Mouse (Mus musculus) gastrocnemius, postnatal 36 days (tissue): ENCODE measurements around the gene Atg101. TPM values are rescaled to one million over a fixed set of nuclear protein-coding genes. Genes with fewer than 3 reads are reported as not detected.

Experiments
- DNase-seq, 2 experiments: peaks; one replicate each; pipeline ENCODE4 v3.0.0; 2022
- intact Hi-C: fragments of 180-260 bp; cut with DNase I; formaldehyde crosslinking; loops from one replicate; pipeline ENCODE4 v1.15.1; 2025
- total RNA-seq, 2 experiments: library from RNA; stranded (reverse); gene quantifications; 2 replicates each; pipeline ENCODE4 v1.2.3; 2021

The Atg101 gene
- total RNA-seq, 2 experiments from 2014 or later: 30.6 to 32.6 TPM

DNA sequence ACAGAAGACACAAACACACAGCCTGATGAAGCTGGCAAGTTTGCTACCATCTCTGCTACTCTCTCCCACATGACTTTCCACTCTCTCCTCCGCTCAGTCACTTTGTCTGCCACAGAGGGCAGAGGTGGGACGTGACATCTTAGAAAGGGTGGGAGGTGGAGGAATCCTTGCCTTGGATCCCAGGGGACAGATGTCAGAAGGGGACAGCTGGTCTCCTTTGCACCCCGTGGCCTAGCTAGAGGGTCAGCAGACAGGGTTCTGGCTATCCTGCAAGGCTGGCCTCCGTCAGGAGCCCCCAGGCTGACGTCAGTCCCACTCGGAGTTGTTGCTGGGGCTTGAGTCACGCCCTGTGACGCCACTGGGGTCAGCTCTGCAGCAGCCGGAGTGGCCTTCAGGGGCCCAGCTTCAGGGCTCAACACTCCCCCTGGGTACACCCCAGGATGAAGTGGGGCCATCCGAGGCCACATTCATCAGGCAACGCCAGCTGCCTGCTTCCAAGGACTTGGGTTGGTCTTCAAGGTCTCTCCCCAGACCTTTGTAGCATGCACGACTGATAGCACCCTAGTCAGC, 4.6 kb upstream of the Atg101 start:
- intact Hi-C loops: no loop called here
- no peak for DNase-seq

DNA sequence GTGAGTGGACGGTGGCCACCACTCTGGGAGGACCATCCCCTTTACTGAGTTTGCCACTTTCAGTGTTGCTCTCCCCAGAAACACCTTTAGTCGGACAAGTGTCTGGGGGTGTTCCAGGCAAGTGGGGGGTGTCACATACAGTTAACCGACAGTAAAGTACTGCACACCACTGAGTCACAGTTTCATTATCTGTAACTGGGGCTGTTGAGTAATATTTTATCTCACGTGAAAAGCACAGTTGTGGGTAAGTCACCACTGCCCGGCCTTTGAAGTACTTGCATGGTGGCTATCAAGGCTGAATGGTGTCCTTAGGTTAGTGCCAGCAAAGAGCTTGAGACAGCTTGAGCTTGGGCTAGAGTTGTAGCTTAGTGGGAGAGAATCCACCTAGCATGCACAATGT, 1.6 kb upstream of the Atg101 start:
- no peak for DNase-seq
- intact Hi-C loops: loop anchor here (2.0 kb wide), 1 partner anchor 42 kb away; no protein-coding TSS in a partner anchor

DNA sequence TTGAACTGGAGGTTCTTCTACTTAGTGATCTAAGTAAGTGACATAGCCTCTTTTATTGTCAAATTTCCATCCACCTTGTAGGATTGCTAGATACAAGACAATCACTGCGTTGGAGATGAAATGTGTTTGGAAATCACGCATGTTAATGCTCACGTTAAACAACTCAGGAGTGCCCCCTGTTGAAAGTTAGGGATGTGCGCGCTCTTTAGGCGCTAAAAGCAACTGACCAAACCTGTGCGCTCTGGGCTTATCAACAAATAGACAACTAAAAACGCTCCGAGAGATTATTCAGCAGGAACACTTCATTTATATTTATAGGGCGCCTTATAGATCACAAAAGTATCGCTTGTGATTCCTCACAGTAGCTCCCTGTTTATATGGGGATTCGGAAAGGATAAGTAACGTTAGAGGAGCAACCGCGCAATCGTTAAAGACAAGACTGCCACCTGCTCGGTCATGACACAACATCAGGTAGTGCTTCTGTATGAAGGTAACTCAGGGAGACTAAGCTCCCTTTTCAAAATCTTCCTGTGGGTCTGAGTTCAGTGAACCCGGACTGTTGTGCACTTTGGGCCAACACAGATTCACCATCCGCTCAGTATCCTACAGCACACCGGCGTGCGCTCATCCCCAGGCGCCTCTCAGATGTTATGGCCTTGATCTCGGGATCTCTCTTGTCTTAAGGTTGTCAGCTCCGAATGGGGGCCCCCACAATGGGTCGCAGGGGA, 725 bp upstream of the Atg101 start:
- intact Hi-C loops: loop anchor here (2.0 kb wide), 1 partner anchor 43 kb away; no protein-coding TSS in a partner anchor
- DNase-seq: peak in 1 of 2 experiments; percentile 62

DNA sequence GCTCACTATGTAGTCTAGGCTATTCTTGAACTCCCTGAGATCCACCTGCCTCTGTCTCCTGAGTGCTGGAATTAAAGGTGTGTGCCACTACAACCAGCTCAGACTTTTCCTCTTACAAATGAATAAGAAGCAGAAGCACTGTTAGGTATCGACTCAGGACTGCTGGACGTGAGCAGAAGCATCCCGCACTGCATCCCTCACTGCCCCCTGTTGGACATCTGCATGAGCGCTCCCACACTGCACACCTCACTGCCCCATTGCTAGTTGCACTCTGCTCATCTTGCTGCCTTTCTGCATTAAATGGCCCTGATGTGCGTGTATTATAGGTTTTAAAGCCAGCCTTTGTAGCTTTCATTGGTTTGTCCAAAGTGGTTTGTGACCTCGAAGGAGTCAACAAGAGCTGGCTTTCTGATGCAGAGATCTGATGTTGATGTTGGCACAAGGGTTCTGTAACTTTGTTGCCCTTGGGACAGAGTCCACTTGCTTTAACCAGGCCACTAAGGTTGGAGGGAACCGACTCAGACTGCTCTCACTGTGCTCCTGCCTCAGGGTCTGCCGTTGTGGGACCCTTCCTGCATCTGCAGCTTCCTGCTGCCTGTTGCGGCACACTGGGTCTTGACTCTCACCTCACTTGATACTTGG, 2.2 kb downstream of the Atg101 start:
- intact Hi-C loops: loop anchor here (5.0 kb wide), 1 partner anchor 64 kb away; the partner anchor contains the start of gene Grasp
- no peak for DNase-seq

DNA sequence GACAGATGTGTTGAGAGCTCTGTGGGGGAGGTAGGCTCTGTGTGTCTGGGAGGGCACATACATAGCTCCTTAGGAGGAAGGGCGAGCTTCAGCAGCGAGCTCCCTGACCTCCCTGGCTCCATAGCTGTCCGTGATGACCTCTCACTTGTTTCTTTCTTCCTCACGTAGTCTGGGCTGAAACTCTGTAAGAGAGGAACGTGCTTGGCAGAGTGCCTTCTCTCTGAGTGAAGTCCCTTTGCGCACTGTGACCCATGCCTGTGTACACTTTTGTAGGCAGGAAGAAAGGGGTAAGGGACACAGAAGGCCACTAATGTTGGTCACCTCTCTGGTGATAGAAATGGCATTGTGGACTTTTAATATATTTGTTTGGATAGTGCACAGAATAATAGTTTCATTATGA, 3.3 kb downstream of the Atg101 start:
- intact Hi-C loops: loop anchor here (5.0 kb wide), 1 partner anchor 65 kb away; the partner anchor contains the start of gene Grasp
- no peak for DNase-seq

DNA sequence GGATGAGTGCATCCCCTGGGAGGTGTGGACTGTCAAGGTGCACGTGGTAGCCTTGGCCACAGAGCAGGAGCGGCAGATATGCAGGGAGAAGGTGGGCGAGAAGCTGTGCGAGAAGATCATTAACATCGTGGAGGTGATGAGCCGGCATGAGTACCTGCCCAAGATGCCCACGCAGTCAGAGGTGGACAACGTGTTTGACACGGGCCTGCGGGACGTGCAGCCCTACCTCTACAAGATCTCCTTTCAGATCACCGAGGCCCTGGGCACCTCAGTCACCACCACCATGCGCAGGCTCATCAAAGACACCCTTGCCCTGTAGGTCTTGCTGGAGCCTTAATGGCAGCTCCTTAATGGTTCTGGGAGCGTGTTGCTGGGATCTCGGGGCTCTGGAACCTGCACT, 6.3 kb downstream of the Atg101 start:
- intact Hi-C loops: no loop called here

DNA sequence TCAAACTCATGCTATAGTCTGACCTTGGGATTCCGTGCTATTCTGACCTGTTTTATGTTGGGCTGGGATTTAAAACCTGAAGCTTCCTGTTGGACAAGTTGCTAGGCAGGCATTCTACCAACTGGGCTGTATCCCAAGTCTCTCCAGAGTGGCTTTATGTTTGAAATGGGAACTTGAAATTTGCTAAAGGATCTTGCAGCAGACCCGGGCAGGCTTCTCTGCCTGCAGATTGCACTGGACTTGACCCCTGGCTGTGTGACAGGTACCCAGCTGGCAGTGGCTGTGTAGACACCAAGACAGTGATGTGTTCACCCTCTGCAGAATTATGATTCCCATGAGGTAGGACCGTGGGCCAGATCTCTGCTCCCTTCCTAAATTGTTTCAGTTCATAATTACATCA, 7.9 kb downstream of the Atg101 start:
- no peak for DNase-seq
- intact Hi-C loops: no loop called here

More for the DNA sequence above, 6.3 kb downstream of the Atg101 start:
- DNase-seq: no peak

DNA sequence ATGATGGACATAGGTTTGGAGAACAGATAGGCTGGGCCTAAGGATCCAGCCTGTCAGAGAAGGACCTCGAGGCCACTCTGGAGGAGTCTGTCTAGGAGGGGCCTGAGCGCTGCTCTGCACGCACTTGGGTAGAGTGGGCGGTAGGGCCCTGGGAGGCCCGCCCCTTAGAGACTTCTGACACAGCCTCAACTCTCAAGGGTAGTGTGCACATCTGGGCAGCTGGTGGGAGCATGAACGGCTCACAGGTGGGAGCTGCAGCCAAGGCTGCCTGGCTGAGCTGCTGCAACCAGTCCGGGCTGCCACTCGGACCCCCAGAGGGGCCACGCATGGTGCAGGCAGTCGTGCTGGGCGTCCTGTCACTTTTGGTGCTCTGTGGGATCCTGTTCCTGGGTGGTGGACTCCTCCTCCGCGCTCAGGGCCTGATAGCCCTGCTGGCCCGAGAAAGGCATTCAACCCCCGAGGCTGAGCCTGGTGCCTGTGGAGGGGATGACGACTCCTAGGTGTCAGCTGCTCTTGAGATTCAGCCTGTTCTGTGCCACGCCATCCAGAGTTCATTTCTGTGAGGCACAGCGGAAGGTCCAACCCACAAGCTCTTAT, 9.1 kb downstream of the Atg101 start, which contains the start of gene 6030408B16Rik:
TSS of gene 6030408B16Rik (plus strand) at position 188 of the 597 bp plus-strand sequence.
- intact Hi-C loops: no loop called here
- no peak for DNase-seq

DNA sequence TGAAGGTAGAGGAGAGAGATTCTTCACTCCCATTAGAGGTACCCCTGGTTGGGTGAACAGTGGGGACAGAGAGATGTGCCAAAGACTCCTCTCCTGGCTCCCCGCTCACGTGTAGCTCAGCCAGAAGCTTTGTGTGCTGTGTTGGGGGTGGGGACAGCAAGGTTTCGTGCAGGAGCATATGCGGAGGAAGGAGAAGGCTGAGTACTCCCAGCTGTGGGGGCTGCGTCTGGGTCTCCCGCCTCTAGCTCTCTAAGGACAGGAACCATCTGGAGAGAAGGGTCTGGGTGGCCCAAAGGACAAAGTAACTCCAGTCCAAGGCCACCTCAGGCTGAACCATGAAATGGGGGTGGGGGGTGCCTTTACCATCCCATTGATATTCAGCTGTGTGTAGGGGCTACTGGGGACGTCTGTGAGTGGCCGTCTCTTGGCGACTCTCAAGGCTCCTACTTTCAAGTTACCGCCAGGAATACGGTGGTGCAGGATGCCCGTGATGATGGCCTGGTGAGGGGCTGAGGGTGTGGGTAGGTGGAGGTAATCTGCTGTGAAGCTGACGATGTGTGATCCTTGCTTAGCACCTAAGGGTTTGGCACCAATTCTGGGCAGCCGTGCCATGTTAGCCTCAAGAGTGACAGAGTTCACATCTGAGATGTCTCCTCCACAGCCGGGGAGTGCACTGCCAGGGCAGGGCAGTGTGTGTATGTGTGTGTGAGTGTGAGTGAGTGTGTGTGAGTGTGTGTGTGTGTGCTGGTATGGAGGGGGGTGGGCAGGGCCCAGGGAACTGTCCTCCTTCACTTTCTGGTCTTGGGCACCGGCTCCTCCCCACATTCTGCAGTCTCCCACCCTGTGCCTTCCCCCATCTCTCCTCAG, 10.2 kb downstream of the Atg101 start:
- intact Hi-C loops: no loop called here
- DNase-seq: no peak

DNA sequence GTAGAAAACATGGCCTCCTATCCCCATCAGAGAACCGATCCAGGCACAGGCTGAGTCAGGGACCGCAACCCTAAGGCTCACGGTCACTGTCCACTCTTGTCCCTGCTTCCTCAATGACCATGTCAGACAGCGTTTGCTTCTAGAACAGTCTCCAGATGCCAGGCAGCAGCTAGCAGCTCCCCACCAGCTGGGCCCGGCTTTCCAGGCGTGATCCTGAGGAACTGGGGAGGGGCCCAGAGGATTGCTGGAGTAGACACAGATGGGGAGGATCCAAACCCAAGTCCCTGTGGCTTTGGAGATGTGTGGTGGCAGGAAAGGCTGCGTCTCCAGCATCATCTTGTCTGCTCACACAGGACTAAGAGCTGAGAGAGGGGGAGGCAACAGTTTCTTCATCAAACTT, 11.0 kb downstream of the Atg101 start:
- intact Hi-C loops: no loop called here
- DNase-seq: no peak

DNA sequence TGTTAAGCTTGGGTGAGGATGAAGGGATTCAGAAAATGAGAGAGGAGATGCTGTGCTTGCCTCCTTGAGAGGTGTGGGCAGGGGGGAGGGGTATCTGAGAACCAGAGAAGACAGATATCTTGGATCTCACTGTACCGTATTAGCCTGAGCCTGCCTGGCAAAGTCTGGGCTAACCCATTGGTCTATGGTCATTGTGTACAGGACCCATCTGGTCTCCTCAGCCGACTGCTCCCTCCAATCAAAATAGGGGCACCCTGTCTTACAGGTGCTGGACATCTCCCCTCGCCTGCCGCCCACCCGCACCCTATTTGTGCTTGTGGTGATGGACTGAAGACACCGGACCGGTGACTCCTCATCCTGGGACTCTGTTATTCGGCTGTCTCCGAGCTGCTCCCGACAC, 11.5 kb downstream of the Atg101 start:
- intact Hi-C loops: no loop called here
- DNase-seq: no peak

DNA sequence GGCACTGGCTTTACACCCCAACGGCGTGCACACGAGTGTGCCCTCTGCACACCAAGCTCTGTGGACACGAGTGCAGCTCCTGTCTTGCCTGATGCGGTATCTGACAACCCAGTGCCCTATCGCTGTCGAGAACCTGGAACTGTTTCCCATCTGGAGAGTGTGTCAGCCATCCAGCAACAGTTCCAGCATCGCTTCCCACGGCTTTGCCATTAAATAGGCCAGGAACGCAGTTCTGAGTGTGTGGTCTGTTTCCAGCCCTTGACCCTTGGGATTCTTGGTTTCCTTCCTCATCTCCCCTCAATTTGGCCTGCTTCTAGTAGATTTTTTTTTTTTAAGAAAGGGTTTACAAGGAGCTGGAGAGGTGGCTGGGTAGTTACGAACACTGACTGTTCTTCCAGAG, 12.0 kb downstream of the Atg101 start:
- intact Hi-C loops: no loop called here
- DNase-seq: no peak

DNA sequence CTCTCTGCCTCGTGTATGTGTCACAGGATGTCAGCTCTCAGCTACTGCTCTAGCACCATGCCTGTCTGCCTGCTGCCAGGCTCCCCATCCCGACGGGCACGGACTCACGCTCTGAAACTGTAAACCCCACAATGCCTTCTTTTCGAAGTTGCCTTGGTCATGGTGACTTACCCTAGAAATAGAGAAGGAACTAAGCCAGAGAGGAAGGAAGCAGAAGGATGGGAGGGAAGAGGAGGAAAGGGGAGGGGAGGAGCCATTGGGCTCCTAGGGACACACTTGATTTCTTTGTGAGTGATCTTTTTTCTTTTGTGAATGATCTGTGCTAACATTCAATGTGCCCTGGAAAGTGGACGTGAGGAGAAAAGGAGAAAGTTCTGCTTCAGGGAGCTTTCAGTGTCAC, 13.9 kb downstream of the Atg101 start:
- intact Hi-C loops: no loop called here
- no peak for DNase-seq

DNA sequence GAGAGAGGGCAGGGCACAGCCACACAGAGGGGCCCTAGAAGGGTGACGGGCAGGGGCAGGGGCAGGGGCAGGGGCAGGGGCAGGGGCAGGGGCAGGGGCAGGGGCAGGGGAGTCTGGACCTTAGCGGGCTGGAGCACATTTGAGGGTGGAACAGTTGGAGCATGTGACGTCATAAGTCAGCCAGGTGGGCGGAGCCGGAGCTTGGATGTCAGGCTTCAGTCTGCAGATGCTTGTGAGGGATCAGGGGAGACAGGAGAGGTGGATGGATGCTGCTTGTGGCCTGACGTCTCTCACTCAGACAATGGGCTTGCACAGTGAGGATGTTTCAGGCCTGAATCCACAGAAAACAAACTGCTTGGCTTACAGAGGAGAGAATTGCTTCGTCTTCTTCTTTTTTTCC, 14.5 kb downstream of the Atg101 start:
- DNase-seq: no peak
- intact Hi-C loops: no loop called here

DNA sequence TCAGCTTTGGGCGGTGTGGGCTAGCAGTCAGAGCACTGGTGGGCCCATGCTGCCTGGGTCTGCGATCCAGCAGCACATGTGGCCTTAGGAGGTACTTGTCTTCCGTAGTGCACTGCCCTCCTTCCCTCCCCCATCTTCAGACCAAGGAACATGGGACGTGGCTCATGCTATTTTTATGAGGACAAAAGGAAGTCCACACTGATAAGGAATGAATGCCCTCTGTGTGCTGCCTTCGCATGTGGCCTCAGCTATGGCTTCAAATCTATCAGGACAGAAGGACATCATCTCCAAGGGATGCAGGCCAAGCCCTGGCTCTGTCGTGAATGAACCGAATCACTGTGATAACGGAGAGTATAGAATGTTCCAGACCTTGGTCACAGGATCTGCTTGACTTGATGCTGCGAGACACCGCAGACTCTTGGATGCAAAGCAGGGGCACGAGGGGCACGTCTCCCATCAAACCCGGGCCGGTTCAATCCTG, 15.4 kb downstream of the Atg101 start:
- intact Hi-C loops: no loop called here
- DNase-seq: no peak

DNA sequence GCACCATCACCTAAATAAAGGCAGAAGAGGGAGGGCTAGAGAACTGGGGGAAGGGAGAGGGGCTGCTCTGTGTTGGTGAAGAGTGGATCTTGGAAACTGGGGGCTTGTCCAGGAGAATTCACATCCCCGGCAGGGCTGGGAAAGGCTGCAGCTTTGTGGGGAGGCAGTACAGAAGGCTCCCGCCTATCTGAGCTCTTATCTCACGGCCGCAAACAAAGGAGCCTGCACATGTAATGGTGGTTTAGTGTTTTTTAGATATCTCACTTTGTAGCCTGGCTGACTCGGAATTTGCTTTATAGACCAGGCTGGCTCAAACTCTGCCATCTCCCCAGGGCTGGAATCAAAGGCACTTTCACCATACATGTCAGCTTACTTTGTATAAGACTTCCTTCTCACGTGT, 16.1 kb downstream of the Atg101 start:
- intact Hi-C loops: no loop called here
- no peak for DNase-seq

DNA sequence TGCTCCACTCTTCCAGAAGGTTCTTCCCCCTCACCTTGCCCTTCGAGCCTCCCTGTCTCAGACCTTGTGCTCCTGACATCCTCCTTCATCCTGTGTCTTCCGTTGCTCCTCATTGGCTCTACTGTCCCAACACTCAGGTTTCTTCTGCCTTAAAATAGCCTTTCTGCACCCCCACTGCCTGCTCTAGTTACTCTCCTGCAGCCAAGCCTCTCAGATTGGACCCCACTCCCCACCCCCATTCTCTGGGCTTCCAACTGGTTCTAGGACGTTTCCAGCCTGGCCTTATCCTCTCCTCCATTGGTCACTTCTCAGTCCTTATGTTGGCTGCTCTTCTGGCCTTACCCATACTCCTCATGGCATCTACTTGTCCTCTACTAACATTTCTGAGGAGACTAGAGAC, 18.1 kb downstream of the Atg101 start:
- intact Hi-C loops: no loop called here
- peak in 1 of 2 experiments; percentile 57 for DNase-seq

DNA sequence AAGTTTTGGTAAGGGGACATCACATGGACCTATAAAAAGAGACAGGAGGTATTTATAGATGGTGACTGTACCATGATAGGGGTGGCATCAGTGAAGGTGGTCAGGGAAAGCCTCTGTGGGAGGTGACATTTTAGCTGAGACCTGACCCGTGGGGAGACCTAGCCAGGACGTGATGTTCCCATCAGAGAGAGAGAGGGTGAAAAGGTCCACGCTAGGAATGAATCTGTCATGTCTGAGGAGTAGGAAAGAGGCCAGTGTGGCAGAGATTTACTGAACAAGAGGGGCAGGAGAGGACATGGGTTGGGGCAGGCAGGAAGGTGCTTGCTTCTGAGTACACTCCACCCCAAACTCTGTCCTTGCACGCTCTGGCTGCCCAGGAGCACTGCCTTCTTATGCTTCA, 19.8 kb downstream of the Atg101 start:
- intact Hi-C loops: no loop called here
- DNase-seq: peak in 1 of 2 experiments; percentile 53

DNA sequence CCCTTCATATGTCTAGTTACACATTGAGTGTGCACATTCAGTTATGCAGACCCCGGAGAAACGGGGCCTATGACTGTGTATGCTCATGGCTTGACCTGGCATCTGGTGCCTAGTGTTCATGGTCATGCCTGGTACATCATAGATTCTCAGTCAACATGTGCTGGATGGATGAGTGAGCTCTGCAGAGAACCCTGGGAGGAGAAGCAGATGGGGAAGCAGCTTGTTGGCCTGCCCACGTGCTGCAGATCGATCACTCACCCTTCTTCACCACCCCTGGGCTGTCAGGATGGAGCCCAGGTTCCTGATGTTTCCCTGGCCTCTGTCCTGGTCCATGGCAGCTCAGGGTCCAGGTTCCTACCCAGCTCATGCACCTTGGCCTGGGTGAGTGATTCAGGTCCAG, 22.4 kb downstream of the Atg101 start:
- intact Hi-C loops: no loop called here
- DNase-seq: no peak
